Mouse (Mus musculus) thymus, adult 2 months (tissue): ENCODE results near the gene Prkce.

ENCODE experiments used
- CTCF ChIP-seq: fragments of 200-500 bp; IDR thresholded peaks from 2 replicates; pipeline ENCODE4 v1.5.1; 2012; ENCODE audit warnings: mild to moderate bottlenecking, control low read depth, low read length, moderate library complexity, borderline replicate concordance; ENCODE audit not compliant: control insufficient read depth, poor library complexity, insufficient read depth; ENCODE audit errors: extremely low read depth
- POLR2A ChIP-seq: fragments of 200-500 bp; IDR thresholded peaks from 2 replicates; pipeline ENCODE4 v1.6.1; 2012; ENCODE audit warnings: mild to moderate bottlenecking, low read length, control low read depth, moderate library complexity; ENCODE audit not compliant: control insufficient read depth, poor library complexity, insufficient read depth; ENCODE audit errors: extremely low read depth

- no peak for TF ChIP-seq CTCF
- no peak for TF ChIP-seq POLR2A
Observed at GRCm38 (mm10) chr17:86514974-86515620, 347.5 kb downstream of the Prkce start.
